Comparison of ENCODE assay signal across 9 mouse cellular contexts in genomic region chr11:98393317-98393716, GRCm38 (mm10). TPM values are rescaled to one million over a fixed set of nuclear protein-coding genes. Genes with fewer than 3 reads are reported as not detected.
DNase-seq lines count a peak whose midpoint lies in the region; ATAC-seq and TF ChIP-seq lines count a peak whose summit lies in the region.
"Had no signal": no experiment of that assay in that cellular context is flagged by ENCODE, and none has a peak within 500 bp of the region (broad histone marks: within the 10 kb centered on the region; RNA-seq: fewer than 3 reads in every experiment).

No protein-coding gene starts in this region.

- peaks cover 2% of the 10 kb centered on the region for H3K4me1 ChIP-seq in bone marrow, adult 2 months (ENCODE audit: control insufficient read depth, insufficient read depth, low read length)
- H3K4me1 ChIP-seq in heart, postnatal 0 days (ENCODE audit: control insufficient read depth, insufficient read depth) = peaks cover 38% of the 10 kb centered on the region
- H3K4me1 ChIP-seq in lung, embryonic 16.5 days (replicated peaks; ENCODE audit: control insufficient read depth, insufficient read depth, low read length) = peaks cover 45% of the 10 kb centered on the region

- peak; percentile 50 for ATAC-seq in heart, postnatal 0 days (ENCODE audit: insufficient read depth, low read depth)
- ATAC-seq in lung, embryonic 16.5 days (ENCODE audit: low read depth) = peak; percentile 63
- ATAC-seq in inflammation-experienced regulatory T-cells, adult 6 months = no peak

- H3K4me3 ChIP-seq in bone marrow, adult 2 months (replicated peaks; ENCODE audit: control insufficient read depth, low read depth, low read length) = no peak overlapping the region
- H3K4me3 ChIP-seq in heart, postnatal 0 days (ENCODE audit: low read depth, low read length) = no peak overlapping the region
- H3K4me3 ChIP-seq in lung, embryonic 16.5 days (ENCODE audit: low read length) = no peak overlapping the region

- no peak overlapping the region; the same call in 1 of the 2 replicates for H3K4me2 ChIP-seq in heart, postnatal 0 days (ENCODE audit: low read depth, low read length)
- no peak overlapping the region for H3K4me2 ChIP-seq in lung, embryonic 16.5 days (ENCODE audit: low read depth, low read length)

- intact Hi-C loops in heart, postnatal 25 days (cut with DNase I) = no loop called here

- 16% methylated on average over 6 of the region's 6 CpGs for WGBS in bone marrow, adult 2 months
- WGBS in heart, postnatal 0 days = 10% methylated on average over 6 of the region's 6 CpGs
- WGBS in lung, embryonic 16.5 days = 42% methylated on average over 6 of the region's 6 CpGs

- H3K9ac ChIP-seq in heart, postnatal 0 days (replicated peaks; ENCODE audit: low read depth, low read length) = no peak overlapping the region
- 0 out of 2 replicates have a peak overlapping the region, but pooled peaks have one; percentile 44 for H3K9ac ChIP-seq in lung, embryonic 16.5 days (ENCODE audit: low read length)

- TF ChIP-seq CTCF in bone marrow, adult 2 months (IDR thresholded peaks at IDR 0.05; ENCODE audit: control insufficient read depth, insufficient read depth, low read length) = no peak
- no peak for TF ChIP-seq CTCF in heart, postnatal 0 days (IDR thresholded peaks at IDR 0.05; ENCODE audit: low read depth)

- 0 out of 2 replicates have a peak, but pooled peaks cover 9% of the 10 kb centered on the region for H3K36me3 ChIP-seq in heart, postnatal 0 days (replicated peaks; ENCODE audit: control insufficient read depth, insufficient read depth, low read length)
- no peaks in the 10 kb centered on the region for H3K36me3 ChIP-seq in lung, embryonic 16.5 days (ENCODE audit: control insufficient read depth, insufficient read depth, low read length)

- H3K27me3 ChIP-seq in heart, postnatal 0 days (ENCODE audit: control insufficient read depth, insufficient read depth, low read length) = no peaks in the 10 kb centered on the region
- no peaks in the 10 kb centered on the region for H3K27me3 ChIP-seq in lung, embryonic 16.5 days (ENCODE audit: control insufficient read depth, insufficient read depth, low read depth, low read length)

- no peak for TF ChIP-seq EP300 in heart, postnatal 0 days (IDR thresholded peaks at IDR 0.05; ENCODE audit: low read depth)

- peak overlapping the region; percentile 78 for H3K27ac ChIP-seq in bone marrow, adult 2 months (ENCODE audit: control insufficient read depth, insufficient read depth, low read depth, low read length, poor library complexity)
- H3K27ac ChIP-seq in heart, postnatal 0 days (ENCODE audit: low read depth) = peak overlapping the region; percentile 97
- peak overlapping the region; percentile 90 for H3K27ac ChIP-seq in lung, embryonic 16.5 days (ENCODE audit: low read length)

- no peaks in the 10 kb centered on the region for H3K9me3 ChIP-seq in heart, postnatal 0 days (replicated peaks; ENCODE audit: control insufficient read depth, low read length)
- no peaks in the 10 kb centered on the region for H3K9me3 ChIP-seq in lung, embryonic 16.5 days (ENCODE audit: control insufficient read depth, low read length)

- peak; percentile 97 for DNase-seq in heart, adult 11 months
- DNase-seq in heart, postnatal 25 days (ENCODE audit: low spot score) = no peak
- DNase-seq in heart, postnatal 0 days (ENCODE audit: low spot score) = peak; percentile 92
- DNase-seq in thymus, postnatal 0 days (ENCODE audit: low spot score) = peak; percentile 85
- DNase-seq in layer of hippocampus, adult 9-11 months = no peak

- TF ChIP-seq POLR2A in bone marrow, adult 2 months (IDR thresholded peaks at IDR 0.05; ENCODE audit: borderline replicate concordance, control insufficient read depth, low read depth, low read length) = 0 out of 2 replicates have a peak, but pooled peaks have one; percentile 33

RNA-seq across cellular contexts. Expression of gene Pgap3, which starts 7.0 kb away (rescaled TPM):
- total RNA-seq in heart, postnatal 25 days (2021) = 1 to 10 TPM; 8.4 to 9.3 TPM
- polyA plus RNA-seq in bone marrow, adult 2 months (2011; ENCODE audit: insufficient read depth, insufficient read length, low replicate concordance, missing spikeins) = 2.4 and 2.7 TPM in 2 replicates
- total RNA-seq in heart, postnatal 0 days (2014; rRNA removed; ENCODE audit: low replicate concordance) = 35.7 and 46.0 TPM in 2 replicates
- polyA plus RNA-seq in heart, postnatal 0 days (2015; fragmentation: Nextera tagmentation; extraction: Ambion mirVana) = 15.9 and 18.2 TPM in 2 replicates
- 15.0 and 16.2 TPM in 2 replicates for polyA plus RNA-seq in lung, embryonic 16.5 days (2015; fragmentation: Nextera tagmentation; extraction: Ambion mirVana)
- polyA plus RNA-seq in thymus, postnatal 0 days (2015; fragmentation: Nextera tagmentation; extraction: Ambion mirVana) = 12.1 and 12.7 TPM in 2 replicates
- 1 to 10 TPM; 7.0 to 8.2 (median 7.2) TPM for polyA plus RNA-seq in inflammation-experienced regulatory T-cells, adult 6 months (2017; shearing (Covaris generic))

RNA-seq across cellular contexts. Expression of gene Pnmt, which starts 7.1 kb away (rescaled TPM):
- 1 to 10 TPM; 1.3 to 1.7 TPM for total RNA-seq in heart, postnatal 25 days (2021)
- polyA plus RNA-seq in bone marrow, adult 2 months (2011; ENCODE audit: insufficient read depth, insufficient read length, low replicate concordance, missing spikeins) = not detected in 2 replicates
- 4.2 TPM in 1 of 2 replicates, not detected in the other for total RNA-seq in heart, postnatal 0 days (2014; rRNA removed; ENCODE audit: low replicate concordance)
- polyA plus RNA-seq in heart, postnatal 0 days (2015; fragmentation: Nextera tagmentation; extraction: Ambion mirVana) = 0.26 TPM in 1 of 2 replicates, not detected in the other
- 0.13 TPM in 1 of 2 replicates, not detected in the other for polyA plus RNA-seq in lung, embryonic 16.5 days (2015; fragmentation: Nextera tagmentation; extraction: Ambion mirVana)
- 0.94 and 1.0 TPM in 2 replicates for polyA plus RNA-seq in thymus, postnatal 0 days (2015; fragmentation: Nextera tagmentation; extraction: Ambion mirVana)
- not detected for polyA plus RNA-seq in inflammation-experienced regulatory T-cells, adult 6 months (2017; shearing (Covaris generic))
- total RNA-seq: liver, adult 2 months had no signal
- polyA plus RNA-seq: liver, adult 2 months had no signal

RNA-seq across cellular contexts. Expression of gene Tcap, which starts 9.7 kb away (rescaled TPM):
- 1,000 to 10,000 TPM; 1,084 to 2,520 TPM for total RNA-seq in heart, postnatal 25 days (2021)
- polyA plus RNA-seq in bone marrow, adult 2 months (2011; ENCODE audit: insufficient read depth, insufficient read length, low replicate concordance, missing spikeins) = 6.5 and 15.6 TPM in 2 replicates
- total RNA-seq in heart, postnatal 0 days (2014; rRNA removed; ENCODE audit: low replicate concordance) = 293 and 299 TPM in 2 replicates
- 455 and 518 TPM in 2 replicates for polyA plus RNA-seq in heart, postnatal 0 days (2015; fragmentation: Nextera tagmentation; extraction: Ambion mirVana)
- 6.7 and 8.0 TPM in 2 replicates for polyA plus RNA-seq in lung, embryonic 16.5 days (2015; fragmentation: Nextera tagmentation; extraction: Ambion mirVana)
- 0.22 TPM in 1 of 2 replicates, not detected in the other for polyA plus RNA-seq in thymus, postnatal 0 days (2015; fragmentation: Nextera tagmentation; extraction: Ambion mirVana)
- not detected for polyA plus RNA-seq in inflammation-experienced regulatory T-cells, adult 6 months (2017; shearing (Covaris generic))

RNA-seq across cellular contexts. Expression of gene Erbb2, which starts 19.0 kb away (rescaled TPM):
- 1 to 10 TPM; 7.7 to 9.2 TPM for total RNA-seq in heart, postnatal 25 days (2021)
- 0.97 and 2.4 TPM in 2 replicates for polyA plus RNA-seq in bone marrow, adult 2 months (2011; ENCODE audit: insufficient read depth, insufficient read length, low replicate concordance, missing spikeins)
- 23.2 and 31.4 TPM in 2 replicates for total RNA-seq in heart, postnatal 0 days (2014; rRNA removed; ENCODE audit: low replicate concordance)
- polyA plus RNA-seq in heart, postnatal 0 days (2015; fragmentation: Nextera tagmentation; extraction: Ambion mirVana) = 15.5 and 16.8 TPM in 2 replicates
- polyA plus RNA-seq in lung, embryonic 16.5 days (2015; fragmentation: Nextera tagmentation; extraction: Ambion mirVana) = 39.3 and 41.4 TPM in 2 replicates
- polyA plus RNA-seq in thymus, postnatal 0 days (2015; fragmentation: Nextera tagmentation; extraction: Ambion mirVana) = 2.5 and 3.1 TPM in 2 replicates
- under 1 TPM in 2 of 3 experiments, not detected in 1; 0.13 to 0.68 TPM for polyA plus RNA-seq in inflammation-experienced regulatory T-cells, adult 6 months (2017; shearing (Covaris generic))

RNA-seq across cellular contexts. Expression of gene Stard3, which starts 35.1 kb away (rescaled TPM):
- total RNA-seq in heart, postnatal 25 days (2021) = 10 to 100 TPM; 19.7 to 24.9 TPM
- polyA plus RNA-seq in bone marrow, adult 2 months (2011; ENCODE audit: insufficient read depth, insufficient read length, low replicate concordance, missing spikeins) = 16.8 and 32.3 TPM in 2 replicates
- 44.8 and 53.6 TPM in 2 replicates for total RNA-seq in heart, postnatal 0 days (2014; rRNA removed; ENCODE audit: low replicate concordance)
- 34.7 and 35.3 TPM in 2 replicates for polyA plus RNA-seq in heart, postnatal 0 days (2015; fragmentation: Nextera tagmentation; extraction: Ambion mirVana)
- polyA plus RNA-seq in lung, embryonic 16.5 days (2015; fragmentation: Nextera tagmentation; extraction: Ambion mirVana) = 55.9 and 61.3 TPM in 2 replicates
- 49.5 and 51.8 TPM in 2 replicates for polyA plus RNA-seq in thymus, postnatal 0 days (2015; fragmentation: Nextera tagmentation; extraction: Ambion mirVana)
- 10 to 100 TPM; 38.5 to 42.1 (median 40.3) TPM for polyA plus RNA-seq in inflammation-experienced regulatory T-cells, adult 6 months (2017; shearing (Covaris generic))

Comparison
In these comparisons a context has a peak if more than half of its experiments do, and no peak if none do; other contexts are left out.
1. DNase-seq: peak in heart, adult 11 months (single experiment), heart, postnatal 0 days (single experiment) and thymus, postnatal 0 days (single experiment); none in heart, postnatal 25 days (single experiment) and layer of hippocampus, adult 9-11 months (single experiment).
2. RNA of gene Tcap, which starts 9.7 kb away (polyA plus RNA-seq): 455 to 518 TPM in heart, postnatal 0 days; 6.7 to 8.0 TPM in lung, embryonic 16.5 days, 6.5 to 15.6 TPM in bone marrow, adult 2 months, 0.22 TPM in thymus, postnatal 0 days and not detected in inflammation-experienced regulatory T-cells, adult 6 months; every median in the first group is over 10 times any median in the second.
3. Peak in every context shown above with its lines, with median percentiles within 50 percentile points of each other: H3K27ac ChIP-seq.